Mouse (Mus musculus): Measurements from ENCODE around the gene Fam204a.

The Fam204a gene

DNA sequence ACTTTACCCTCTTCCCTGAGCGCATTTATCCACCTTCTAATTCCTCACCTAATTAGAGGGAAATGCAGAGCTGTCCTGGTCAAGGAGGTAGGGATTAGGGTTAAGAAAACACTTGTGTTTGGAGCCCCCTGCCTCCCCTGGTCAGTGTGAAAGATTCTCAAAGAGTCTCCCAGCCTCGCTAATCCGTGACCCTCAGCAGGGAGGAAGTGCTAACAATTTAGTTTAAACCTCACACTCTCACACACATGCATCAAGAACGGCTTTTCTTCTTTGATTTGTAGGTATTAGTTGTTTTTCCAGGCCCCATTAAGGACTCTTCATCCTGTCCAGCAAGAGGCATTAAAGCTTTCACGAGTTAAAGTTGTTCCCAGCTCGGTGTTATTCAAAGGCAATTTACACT lies 66.7 kb downstream of the Fam204a start:
- DNase-seq = no peak

DNA sequence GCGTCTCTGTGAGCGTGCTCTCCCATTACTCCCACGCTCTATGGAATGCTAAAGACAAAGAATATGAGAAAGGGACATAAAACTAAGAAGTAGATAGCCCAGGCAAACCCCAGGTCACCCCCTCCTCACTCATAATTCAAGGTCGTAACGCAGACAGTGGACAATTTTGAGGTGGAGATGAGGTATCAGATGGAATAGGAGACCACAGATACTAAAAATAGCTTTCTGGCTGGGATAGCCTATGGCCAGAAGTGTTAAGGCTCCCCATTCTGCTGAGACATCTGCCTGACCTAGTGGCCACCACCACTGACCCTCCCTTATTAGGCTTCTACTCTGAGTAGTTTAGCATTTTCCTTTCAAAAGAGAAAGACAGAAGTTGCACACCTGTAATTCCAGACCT lies 71.2 kb downstream of the Fam204a start:
- DNase-seq = no peak

DNA sequence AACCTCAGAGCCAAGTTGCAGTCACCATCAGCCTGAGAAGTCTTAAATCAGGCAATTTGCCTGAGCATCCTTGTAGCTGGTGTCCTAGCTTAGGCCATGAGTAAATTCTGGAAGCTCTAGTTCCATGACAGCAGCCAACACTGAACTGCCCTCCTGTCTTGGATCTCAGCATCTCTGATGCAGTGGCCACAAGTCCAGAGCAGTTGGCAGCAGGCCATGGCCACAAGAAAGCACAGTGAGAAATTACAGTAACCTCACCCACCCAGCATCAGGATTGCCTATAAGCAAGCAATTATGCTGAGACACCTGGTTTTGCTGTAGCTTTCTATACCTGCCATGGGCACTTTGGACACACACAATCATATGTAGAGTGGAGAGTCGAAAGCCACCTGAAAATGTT lies 73.4 kb downstream of the Fam204a start:
- no peak for DNase-seq

DNA sequence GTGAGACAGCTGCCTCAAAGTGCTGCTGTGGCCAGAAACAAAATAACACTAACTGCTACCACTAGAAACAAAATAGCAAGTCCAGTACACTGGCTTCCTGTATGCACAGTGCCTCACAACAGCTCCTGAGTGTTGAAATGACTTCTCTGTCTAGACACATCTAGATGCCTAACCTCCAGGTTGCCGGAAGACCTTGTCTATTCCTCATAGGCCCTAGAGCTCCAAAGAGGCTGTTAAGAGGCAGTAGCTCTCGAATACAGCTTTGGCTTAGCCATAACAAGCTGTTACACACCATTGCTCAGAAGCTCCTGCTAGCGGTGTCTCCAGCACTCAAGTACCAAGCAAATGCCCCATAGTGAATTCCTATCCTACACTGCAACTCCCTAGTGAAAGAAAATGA lies 76.4 kb downstream of the Fam204a start:
- no peak for DNase-seq

DNA sequence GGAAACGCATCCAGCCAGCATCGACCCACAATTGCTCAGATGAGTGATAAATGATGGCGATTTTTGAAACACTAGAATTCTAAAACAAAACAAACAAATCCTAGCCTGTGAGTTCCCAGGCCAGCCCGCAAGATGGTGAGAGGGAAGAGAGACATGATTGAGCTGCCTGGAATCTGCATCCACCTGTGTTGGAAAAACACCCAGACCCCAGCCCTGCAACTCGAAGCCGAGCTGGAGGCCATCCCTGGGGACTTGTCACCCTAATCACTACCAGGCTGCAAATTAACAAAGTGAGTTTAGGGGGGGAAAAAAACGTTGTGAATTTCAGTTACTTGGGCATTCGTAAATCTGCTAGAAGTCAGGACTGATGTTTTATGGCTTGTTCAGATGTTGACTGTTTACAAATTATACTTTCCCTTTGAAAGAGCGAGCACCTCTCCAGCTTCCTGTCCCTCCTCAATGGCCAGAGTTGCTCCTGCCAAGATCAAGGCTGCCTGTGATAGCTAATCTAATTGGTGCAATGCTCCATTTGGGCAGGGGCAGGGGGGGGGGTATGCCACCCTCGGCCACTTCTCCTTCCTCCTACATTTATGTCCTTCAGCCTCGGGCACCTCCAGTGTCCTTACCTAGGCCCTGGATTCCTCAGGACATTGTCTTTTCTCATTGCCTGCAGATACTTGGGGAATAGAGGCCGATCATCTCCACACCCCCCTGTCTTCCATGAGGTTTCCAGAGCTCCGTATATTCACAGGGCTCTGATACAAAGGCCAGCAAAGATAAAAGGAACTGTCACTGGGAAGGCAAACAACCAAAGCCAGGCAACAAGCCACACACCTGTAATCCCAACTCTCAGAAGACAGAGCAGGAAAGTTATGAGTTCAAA lies 77.2 kb downstream of the Fam204a start:
- no peak for DNase-seq

All from embryo, embryonic 11 days (tissue).